Mouse (Mus musculus) urinary bladder, adult 18-20 months (tissue): ENCODE measurements around the gene Gse1.
A peak's percentile ranks its signal among the peaks of the same experiment; 100 is the strongest.

Experiments used
- DNase-seq, 2 experiments: peaks; one replicate each; pipeline ENCODE4 v3.0.0; 2022; ENCODE audit warnings: low spot score in 2 of 2, mixed read lengths in 2 of 2

The Gse1 gene

GRCm38 (mm10) chr8:120298601-120299532 is 70.6 kb downstream of the Gse1 start:
- DNase-seq, result no peak

- peak in 1 of 2 experiments; percentile 79 for DNase-seq
Measured at GRCm38 (mm10) chr8:120300601-120301141, 72.4 kb downstream of the Gse1 start.

GRCm38 (mm10) chr8:120302941-120303675 is 74.9 kb downstream of the Gse1 start:
- no peak for DNase-seq

GRCm38 (mm10) chr8:120304097-120304496 is 75.8 kb downstream of the Gse1 start:
- DNase-seq, result no peak

- DNase-seq, result no peak
Measured at GRCm38 (mm10) chr8:120305800-120306385, 77.6 kb downstream of the Gse1 start.

- DNase-seq, result no peak
Measured at GRCm38 (mm10) chr8:120307103-120307502, 78.8 kb downstream of the Gse1 start.

GRCm38 (mm10) chr8:120307528-120307927 is 79.3 kb downstream of the Gse1 start:
- no peak for DNase-seq

- no peak for DNase-seq
Measured at GRCm38 (mm10) chr8:120308131-120308530, 79.9 kb downstream of the Gse1 start.

GRCm38 (mm10) chr8:120308553-120308952 is 80.3 kb downstream of the Gse1 start:
- DNase-seq, result no peak

GRCm38 (mm10) chr8:120309326-120309725 is 81.1 kb downstream of the Gse1 start:
- peak in 1 of 2 experiments; percentile 73 for DNase-seq

GRCm38 (mm10) chr8:120310063-120310462 is 81.8 kb downstream of the Gse1 start:
- DNase-seq, result no peak

- DNase-seq, result no peak
Measured at GRCm38 (mm10) chr8:120312452-120312851, 84.2 kb downstream of the Gse1 start.

GRCm38 (mm10) chr8:120313674-120314073 is 85.4 kb downstream of the Gse1 start:
- DNase-seq, result no peak

GRCm38 (mm10) chr8:120314932-120315331 is 86.7 kb downstream of the Gse1 start:
- no peak for DNase-seq

GRCm38 (mm10) chr8:120315644-120316043 is 87.4 kb downstream of the Gse1 start:
- DNase-seq, result no peak

GRCm38 (mm10) chr8:120316707-120317106 is 88.5 kb downstream of the Gse1 start:
- DNase-seq, result no peak

- DNase-seq, result no peak
Measured at GRCm38 (mm10) chr8:120317118-120317824, 89.0 kb downstream of the Gse1 start.

- no peak for DNase-seq
Measured at GRCm38 (mm10) chr8:120318476-120318991, 90.3 kb downstream of the Gse1 start.

GRCm38 (mm10) chr8:120319449-120319848 is 91.2 kb downstream of the Gse1 start:
- peak in 1 of 2 experiments; percentile 69 for DNase-seq

- no peak for DNase-seq
Measured at GRCm38 (mm10) chr8:120320146-120320545, 91.9 kb downstream of the Gse1 start.

GRCm38 (mm10) chr8:120321724-120322123 is 93.5 kb downstream of the Gse1 start:
- no peak for DNase-seq
